ENCODE assay signal across 8 mouse cellular contexts in the genomic region with DNA sequence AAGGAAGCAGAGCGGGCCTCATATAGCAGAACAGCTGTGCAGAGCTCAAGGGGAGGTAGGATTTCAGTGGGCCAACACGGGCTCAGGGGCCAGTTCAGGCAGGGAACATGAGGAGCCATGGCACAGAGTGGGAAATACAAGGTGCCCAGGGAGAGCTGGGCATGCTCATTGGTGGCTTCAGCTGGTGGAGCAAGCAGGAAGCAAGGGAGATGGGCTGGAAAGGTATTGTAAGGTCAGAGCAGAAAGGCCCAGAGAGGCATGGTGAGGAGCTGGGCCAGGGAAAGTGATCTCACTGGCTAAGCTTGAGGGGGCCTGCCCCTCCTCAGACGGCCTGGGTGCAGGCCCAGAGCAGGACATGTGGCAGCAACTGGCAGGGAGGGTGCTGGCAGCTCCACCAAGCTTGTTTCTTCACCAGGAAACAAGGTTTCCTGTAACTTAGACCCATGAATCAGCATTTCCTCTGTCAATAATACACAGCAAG.
A peak's percentile ranks its signal among the peaks of the same experiment; 100 is the strongest.
DNase-seq lines count a peak whose midpoint lies in the region; ATAC-seq and TF ChIP-seq lines count a peak whose summit lies in the region.

No protein-coding gene starts in this region.

- peak; percentile 93 for DNase-seq in 416B (ENCODE audit: low read depth)
- peak; percentile 46 for DNase-seq in Patski (ENCODE audit: low read depth, low spot score)
- DNase-seq in heart, adult 8-10 months (ENCODE audit: low spot score), result peak; percentile 73
- peak; percentile 56 for DNase-seq in kidney, postnatal 10 days
- peak; percentile 71 for DNase-seq in lung, postnatal 25 days (ENCODE audit: low spot score)
- DNase-seq in spleen, adult 12 weeks (ENCODE audit: low spot score), result no peak
- DNase-seq in retina, postnatal 1 day, result no peak

- H3K9ac ChIP-seq in forebrain, embryonic 16.5 days (replicated peaks; ENCODE audit: low read depth, low read length), result no peak overlapping the region

- 77% methylated on average over 3 of the region's 3 CpGs for WGBS in forebrain, embryonic 16.5 days

- no peaks in the 10 kb centered on the region for H3K27me3 ChIP-seq in Patski
- no peaks in the 10 kb centered on the region for H3K27me3 ChIP-seq in forebrain, embryonic 16.5 days (replicated peaks; ENCODE audit: control insufficient read depth, insufficient read depth, low read length)

- in situ Hi-C loops in Patski (cut with MboI; ENCODE audit: low pct_unique_long_range_greater_than_20kb), result no loop called here

- H3K36me3 ChIP-seq in forebrain, embryonic 16.5 days (ENCODE audit: control insufficient read depth, insufficient read depth), result no peaks in the 10 kb centered on the region

- POLR2A ChIA-PET in Patski (lab: Charles Lee), result no interaction called here

- CTCF ChIA-PET in Patski (lab: Charles Lee), result interaction anchor here (0.7 to 1.1 kb wide), 2 partner anchors 11 to 86 kb away, joined by 3 read pairs; no protein-coding TSS in a partner anchor

- no peak overlapping the region for H3K4me2 ChIP-seq in forebrain, embryonic 16.5 days (ENCODE audit: low read length)

- no peak overlapping the region for H3K4me3 ChIP-seq in forebrain, embryonic 16.5 days (replicated peaks; ENCODE audit: low read length)

- H3K9me3 ChIP-seq in forebrain, embryonic 16.5 days (ENCODE audit: control insufficient read depth, low read length), result no peaks in the 10 kb centered on the region

- ATAC-seq in Patski, result peak; percentile 98
- ATAC-seq in forebrain, embryonic 16.5 days, result no peak

- no peak for TF ChIP-seq CTCF in Patski (IDR thresholded peaks at IDR 0.05)

- H3K4me1 ChIP-seq in forebrain, embryonic 16.5 days (replicated peaks; ENCODE audit: control insufficient read depth, insufficient read depth, low read length), result no peaks in the 10 kb centered on the region

- H3K27ac ChIP-seq in forebrain, embryonic 16.5 days (ENCODE audit: low read length), result no peak overlapping the region

Comparison
In these comparisons a context has a peak if more than half of its experiments do, and no peak if none do; other contexts are left out.
1. DNase-seq: peak in 416B (single experiment), Patski (single experiment), heart, adult 8-10 months (single experiment), kidney, postnatal 10 days (single experiment) and lung, postnatal 25 days (single experiment); none in spleen, adult 12 weeks (single experiment) and retina, postnatal 1 day (single experiment).